Mouse (Mus musculus) gonadal fat pad, adult 2 months (tissue): Measurements from ENCODE around the gene Tmed6. TPM values are rescaled to one million over a fixed set of nuclear protein-coding genes. Genes with fewer than 3 reads are reported as not detected.
"Not testable (repeated sequence)": the region's sequence is repeated elsewhere in the genome, so short reads cannot be mapped to it uniquely, and the experiment has no call there.

Source experiments
- DNase-seq: peaks from one replicate; pipeline ENCODE4 v3.0.0-alpha.2; 2012; ENCODE audit warnings: low read depth
- polyA plus RNA-seq: library from polyadenylated mRNA; depleted of rRNA; stranded (reverse); fragments of >200 nt; gene quantifications from 2 replicates; pipeline ENCODE4 v1.2.3, GENCODE M21; 2012; rRNA removed

Gene Tmed6
- polyA plus RNA-seq, result 102 and 122 TPM in 2 replicates

DNA sequence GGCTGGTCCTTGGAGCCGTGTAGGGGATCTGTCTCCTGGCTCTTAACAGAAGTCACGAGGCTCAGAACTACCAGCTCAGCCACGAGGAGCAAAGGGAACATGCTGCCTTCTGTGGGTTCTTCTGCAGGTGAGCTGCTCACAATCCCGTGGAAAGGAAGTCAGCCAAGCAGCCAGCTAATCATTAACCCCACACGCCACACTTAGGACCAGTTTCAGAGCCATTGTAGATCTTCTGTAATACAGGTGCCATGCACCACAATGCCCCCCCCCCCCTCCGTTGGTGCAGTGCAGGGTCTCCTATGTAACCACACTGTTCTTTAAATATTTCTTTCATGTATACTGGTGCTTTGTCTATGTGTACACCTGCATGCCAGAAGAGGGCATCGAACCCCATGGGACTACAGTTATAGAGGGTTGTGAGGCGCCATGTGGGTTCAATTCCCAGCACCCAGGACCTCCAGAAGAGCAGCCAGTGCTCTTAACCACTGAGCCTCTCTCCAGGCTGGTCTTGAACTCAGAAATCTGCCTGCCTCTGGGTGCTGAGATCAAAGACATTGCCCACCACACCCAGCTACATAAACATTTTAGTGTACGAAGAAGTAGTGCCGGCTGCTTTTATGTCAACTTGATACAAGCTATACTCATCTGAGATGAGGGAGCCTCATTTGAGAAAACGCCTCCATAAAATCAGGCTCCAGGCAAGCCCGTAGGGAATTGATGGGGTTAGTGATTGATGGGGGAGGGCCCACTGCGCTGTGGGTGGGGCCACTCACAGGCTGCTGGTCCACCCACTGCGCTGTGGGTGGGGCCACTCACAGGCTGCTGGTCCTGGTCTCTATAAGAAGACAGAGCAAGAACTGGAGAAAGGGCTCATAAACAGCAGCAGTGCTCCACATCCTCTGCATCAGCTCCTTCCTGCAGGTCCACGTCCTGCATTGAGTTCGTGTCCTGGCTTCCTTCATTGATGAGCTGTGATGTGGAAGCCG lies at the start of gene Tmed6:
Gene Tmed6 (minus strand): TSS at position 134 of the 986 bp plus-strand sequence.
- no peak for DNase-seq

- DNase-seq, result no peak
Observed at GRCm38 (mm10) chr8:107115008-107115320, 49.5 kb upstream of the Tmed6 start.

- DNase-seq, result no peak
Observed at GRCm38 (mm10) chr8:107114150-107115007, 48.9 kb upstream of the Tmed6 start.

DNA sequence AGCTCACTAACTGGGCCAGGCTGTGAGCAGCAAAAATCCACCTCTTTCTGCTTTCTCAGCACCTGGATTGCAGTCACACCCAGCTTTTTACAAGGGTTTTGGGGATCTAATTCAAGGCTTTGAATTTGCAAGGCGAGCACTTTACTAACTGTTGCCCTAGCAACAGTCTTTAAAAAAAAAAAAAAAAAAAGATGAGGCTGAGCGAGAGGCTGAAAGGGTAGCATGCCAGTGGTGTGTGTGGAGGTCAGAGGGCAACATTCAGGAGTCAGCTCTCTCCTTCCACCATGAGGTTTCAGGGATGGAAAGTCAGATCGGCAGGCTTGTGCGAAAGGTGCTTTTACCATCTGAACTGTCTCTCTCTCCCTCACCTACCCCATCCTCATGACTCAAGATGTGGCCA lies 47.8 kb upstream of the Tmed6 start:
- no peak for DNase-seq

DNA sequence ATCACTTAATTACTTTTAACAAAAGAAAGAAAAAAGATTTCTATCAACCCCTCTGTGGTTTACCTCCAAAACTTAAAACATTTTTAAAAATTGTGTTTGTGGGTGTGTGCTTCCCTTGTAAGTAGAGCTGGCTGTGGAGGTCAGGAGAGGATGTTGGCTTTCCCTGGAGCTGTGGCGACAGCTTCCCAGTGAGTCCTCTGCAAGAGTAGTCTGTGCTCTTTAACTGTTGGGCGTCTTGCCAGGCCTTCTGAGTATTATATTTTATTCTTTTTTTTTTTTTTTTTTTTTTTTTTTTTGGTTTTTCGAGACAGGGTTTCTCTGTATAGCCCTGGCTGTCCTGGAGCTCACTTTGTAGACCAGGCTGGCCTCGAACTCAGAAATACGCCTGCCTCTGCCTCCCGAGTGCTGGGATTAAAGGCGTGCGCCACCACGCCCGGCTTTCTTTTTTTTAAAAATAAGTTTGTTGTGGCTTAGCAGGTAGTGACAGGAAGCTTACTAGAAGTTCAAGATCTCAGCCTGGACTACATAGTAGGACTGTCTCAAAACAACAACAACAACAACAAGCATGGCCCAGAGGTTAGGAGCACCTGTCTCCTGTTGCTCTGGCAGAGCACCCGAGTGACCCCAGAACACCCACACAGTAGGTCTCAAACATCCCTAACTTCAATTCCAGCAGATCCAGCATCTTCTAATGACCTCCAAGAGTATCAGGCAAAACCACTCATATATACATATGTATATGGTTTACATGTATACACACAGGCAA lies 46.1 kb upstream of the Tmed6 start:
- no peak for DNase-seq

DNA sequence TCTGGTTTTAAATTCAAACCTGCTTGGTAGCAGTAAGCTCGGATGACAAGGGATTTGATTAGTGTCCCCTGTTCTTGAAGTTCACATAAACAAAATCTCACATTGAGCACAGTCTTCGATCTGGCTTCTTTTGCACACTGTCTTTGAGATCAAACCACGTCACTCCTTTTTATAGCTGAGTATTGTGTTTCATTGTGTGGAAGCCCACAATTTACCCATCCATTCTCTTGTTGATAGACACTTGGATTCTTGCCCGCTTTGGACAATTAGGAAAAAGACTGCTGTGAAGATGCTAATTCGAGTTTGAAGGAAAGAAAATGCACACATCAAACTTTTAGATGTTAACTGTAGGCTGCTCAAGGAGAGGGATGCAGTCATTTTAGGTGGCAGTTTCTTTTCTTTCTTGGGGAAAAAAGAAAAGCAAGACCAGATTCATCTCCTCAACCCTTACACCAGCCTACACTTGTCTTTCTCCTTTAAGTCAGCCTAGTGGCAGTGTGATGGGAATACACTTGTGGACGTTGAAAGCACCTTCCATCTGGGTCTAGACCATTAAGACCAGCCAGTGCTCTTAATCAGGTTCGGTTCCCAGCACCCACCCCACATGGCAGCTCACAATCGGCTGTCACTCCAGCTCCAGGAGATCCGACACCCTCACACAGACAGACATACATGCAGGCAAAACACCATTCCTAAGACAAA lies 45.3 kb upstream of the Tmed6 start:
- no peak for DNase-seq

DNA sequence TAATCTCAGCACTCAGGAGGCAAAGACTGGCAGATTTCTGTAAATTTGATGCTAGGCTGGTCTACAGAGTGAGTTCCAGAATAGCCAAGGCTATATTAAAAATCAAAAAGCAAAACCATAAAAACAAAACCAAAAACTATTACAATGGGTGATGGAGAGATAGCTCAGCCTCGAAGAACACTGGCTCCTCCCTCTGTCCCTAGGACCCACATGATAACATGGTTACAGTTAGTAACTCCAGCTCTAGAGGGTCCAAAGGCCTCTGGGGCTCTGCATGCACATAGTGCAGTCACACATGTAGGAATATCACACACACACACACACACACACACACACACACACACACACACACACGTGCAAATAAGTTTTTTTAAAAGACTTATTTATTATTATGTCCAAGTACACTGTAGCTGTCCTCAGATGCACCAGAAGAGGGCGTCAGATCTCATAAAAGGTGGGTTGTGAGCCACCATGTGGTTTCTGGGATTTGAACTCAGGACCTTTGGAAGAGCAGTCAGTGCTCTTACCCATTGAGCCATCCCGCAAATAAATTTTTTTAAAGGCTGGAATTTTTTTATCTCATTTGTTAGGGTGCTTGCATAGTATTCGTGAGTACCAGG lies 44.5 kb upstream of the Tmed6 start:
- no peak for DNase-seq

DNA sequence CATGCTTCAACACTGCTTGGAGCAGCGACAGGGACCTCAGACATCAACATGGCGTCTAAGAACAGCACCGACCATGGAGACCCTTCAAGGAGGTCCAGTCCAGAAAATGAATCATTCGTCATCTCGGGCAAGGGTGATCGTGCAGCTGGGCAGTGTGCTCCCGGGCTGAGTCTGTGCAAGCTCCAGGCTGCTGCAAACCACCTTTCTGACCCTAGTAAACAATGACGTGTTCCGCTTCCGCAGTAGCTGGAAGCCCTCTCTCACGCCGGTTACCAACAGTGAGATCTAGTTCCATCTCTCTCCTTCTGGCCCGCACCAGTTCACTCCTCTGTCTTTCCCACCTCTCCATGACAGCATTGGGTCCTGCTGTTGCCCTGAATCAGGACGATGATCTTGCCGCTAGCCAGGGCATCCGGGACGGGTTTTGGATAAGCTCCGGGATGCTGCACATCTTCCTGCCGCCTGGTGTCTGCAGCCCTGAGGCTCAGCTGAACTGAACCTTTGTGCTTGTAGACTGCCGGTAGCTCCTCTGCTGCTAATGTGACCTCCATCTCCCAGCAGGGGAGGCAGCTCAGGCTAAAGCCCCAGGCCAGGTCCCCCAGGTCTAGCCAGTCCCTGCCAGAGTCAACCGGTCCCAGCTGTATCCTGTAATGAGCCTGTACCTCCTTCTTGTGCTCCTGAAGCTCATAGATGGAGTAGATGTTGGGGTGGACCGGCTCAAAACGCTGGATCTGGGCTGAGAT lies 43.7 kb upstream of the Tmed6 start:
- DNase-seq, result no peak

DNA sequence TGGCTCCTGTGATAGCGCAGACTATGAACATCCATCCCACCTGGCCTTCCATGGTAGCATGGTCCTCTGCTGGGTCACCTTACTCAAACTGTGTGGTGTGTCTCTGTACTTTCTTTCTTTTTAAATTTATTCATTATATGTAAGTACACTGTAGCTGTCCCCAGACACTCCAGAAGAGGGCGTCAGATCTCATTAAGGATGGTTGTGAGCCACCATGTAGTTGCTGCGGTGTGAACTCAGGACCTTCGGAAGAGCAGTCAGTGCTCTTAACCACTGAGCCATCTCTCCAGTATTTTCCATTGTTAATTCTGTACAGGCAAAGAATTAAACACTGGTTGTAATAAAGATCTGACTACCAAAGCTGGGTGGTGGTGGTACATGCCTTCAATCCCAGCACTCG lies 42.6 kb upstream of the Tmed6 start:
- DNase-seq, result not testable (repeated sequence)

DNA sequence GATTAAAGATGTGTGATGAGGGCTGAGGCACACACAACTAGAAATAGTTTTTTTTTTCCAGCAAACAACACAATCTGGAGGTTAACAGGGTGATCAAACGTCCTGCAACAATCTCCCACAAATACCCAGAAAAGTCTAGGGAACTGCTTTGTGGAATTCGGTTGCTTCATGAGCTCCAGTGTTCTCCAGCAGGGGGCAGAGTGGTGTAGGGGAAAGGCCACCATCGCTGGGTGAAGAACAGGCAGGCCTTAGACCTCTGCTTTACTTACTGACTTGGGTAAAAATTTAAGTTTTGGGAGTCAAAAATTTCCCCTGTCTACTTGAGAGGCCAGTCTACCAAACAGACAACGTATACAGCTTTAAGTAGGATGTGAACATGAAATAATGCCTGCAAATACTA lies 39.1 kb upstream of the Tmed6 start:
- no peak for DNase-seq

- DNase-seq, result peak; percentile 79
Observed at GRCm38 (mm10) chr8:107100635-107101034, 35.2 kb upstream of the Tmed6 start.

- no peak for DNase-seq
Observed at GRCm38 (mm10) chr8:107096366-107097036, 31.1 kb upstream of the Tmed6 start, which contains the start of gene Terf2. TSS of gene Terf2 (minus strand) at chr8:107096547.

DNA sequence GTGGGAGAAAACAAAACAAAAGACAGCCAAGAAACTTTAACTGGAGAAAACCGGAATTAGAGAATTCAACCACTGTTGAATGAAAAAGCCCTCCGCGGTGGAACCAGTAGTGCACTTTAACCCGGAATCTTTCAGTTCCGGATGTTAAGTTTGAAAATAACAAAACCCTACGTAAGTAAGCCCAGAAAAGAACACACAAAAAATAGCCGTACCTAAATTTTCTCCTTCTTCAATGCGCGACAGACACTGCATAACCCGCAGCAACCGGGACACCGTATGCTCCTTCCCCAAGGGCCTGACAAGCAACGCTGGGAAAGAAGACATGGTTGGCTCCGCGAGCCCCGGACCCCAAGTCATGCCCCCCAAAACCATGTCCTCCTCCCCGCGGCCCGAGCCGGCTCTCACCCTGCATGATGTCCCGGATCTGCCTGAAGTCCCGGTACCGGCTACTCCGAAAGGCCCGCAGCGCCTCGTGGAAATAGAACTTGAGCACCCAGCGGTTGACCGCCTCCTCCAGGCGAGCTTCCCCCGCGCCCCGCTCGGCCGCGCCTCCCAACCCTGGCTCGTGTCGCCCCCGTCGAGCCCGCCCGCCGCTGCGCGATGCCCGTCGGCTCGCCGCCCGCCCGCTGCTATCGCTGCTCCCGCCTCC lies 30.4 kb upstream of the Tmed6 start:
- DNase-seq, result no peak

DNA sequence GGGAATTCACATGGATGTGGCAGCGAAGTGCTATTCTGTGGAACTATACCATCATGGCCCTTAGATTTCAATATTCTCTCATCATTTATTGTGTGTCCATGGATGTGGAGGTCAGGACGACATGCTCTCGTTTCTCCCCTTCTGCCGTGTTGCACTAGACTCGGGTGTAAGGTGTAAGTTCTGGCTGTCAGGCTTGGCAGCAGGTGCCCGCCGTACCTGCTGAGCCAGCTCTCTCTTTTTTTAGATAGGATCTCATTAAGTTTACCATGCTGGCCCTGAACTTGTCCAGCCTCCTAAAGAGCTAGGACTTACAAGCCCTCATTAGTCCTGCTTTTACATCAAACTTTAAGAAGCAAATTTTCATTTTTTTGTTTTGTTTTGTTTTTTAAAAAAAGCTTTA lies 25.1 kb upstream of the Tmed6 start:
- DNase-seq, result no peak

DNA sequence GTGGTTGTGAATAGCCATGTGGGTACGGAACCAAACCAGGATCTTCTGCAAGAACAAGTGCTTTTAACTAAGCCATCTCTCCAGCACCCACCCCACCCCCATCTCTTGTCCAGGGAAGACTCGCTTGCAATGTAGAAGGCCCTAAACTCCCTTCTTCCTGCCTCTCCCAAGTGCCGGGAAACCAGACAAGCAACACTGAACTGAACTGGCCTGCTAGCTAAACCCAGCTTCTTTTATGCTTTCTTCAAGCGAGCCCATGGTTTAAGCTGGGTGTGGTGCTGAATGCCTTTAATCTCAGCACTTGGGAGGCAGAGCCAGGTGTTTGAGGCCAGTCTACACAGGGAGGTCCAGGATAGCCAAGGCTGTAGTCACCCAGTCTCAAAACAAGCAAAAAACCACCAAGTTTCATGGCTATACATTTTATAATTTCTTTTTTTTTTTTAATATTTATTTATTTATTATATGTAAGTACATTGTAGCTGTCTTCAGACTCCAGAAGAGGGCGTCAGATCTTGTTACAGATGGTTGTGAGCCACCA lies 23.2 kb upstream of the Tmed6 start:
- no peak for DNase-seq

GRCm38 (mm10) chr8:107086018-107086417 lies 20.6 kb upstream of the Tmed6 start:
- DNase-seq, result no peak

DNA sequence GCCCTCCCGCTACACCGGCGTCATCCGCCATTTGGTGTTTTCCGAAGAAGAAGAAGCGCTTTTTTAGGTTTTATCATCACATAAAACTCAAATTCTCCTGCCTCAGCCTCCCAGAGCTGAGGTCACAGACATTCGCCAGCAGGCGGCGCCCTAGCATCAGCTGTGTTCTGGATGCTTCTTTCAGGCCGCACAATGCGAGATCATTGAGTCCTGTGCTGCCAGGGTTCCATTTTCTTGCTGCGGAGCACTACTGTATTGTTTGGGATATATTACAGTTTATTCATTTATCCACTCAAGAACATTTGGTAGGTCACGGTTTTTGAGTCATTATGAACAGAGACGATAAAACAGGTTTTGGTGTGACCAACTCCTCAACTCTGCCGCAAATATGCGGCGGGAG lies 19.9 kb upstream of the Tmed6 start:
- DNase-seq, result no peak

DNA sequence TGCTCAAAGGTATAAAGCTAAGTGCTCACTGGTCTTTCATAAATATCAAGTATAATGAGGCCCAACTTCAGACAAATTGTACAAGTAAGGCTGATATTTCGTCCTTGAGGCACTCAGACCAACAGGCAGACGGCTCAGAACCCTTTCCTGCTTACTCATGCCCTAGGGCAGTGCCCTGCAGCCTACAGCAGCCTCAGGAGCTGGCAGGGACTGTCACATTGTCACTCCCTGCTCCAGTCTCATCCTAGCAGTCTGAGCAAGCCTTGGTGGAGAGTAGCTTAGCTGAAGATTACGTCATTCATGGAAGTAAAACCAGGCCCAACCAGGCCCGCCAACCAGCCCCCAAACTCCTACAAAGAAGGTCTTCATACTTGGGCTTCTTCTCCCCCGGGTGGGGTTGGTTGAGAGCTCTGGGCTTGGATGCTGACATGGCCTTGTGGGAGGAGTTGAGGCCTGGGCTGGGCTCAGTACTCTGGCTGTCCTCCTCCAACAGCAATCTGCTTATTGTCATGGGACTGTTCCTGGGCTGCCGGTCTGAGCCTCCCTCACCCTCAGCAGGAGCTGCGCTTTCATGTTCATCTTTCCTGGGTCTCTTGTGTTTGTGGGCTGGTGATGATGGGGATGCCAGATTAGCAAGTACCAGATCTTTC lies 10.9 kb upstream of the Tmed6 start:
- DNase-seq, result no peak
